Mouse (Mus musculus) liver, postnatal 0 days (tissue): ENCODE data around the gene Sphk1. TPM values are rescaled to one million over a fixed set of nuclear protein-coding genes. Genes with fewer than 3 reads are reported as not detected.
A peak's percentile ranks its signal among the peaks of the same experiment; 100 is the strongest.

Source experiments
- ATAC-seq: fragments of 200-750 bp; cut with Nextera tagmentation; 2 replicates; pipeline ENCODE4 v1.8.0; 2017; ENCODE audit warnings: mild to moderate bottlenecking, moderate library complexity
- DNase-seq: peaks from one replicate; pipeline ENCODE4 v3.0.0-alpha.2; 2016
- H3K27ac ChIP-seq: fragments of 300-500 bp; sonication (generic); 2 replicates; pipeline ENCODE4 v1.5.1; 2014; ENCODE audit warnings: antibody characterized with exemption, moderate library complexity, mild to moderate bottlenecking, low read depth
- H3K27me3 ChIP-seq: fragments of 300-500 bp; sonication (generic); 2 replicates; pipeline ENCODE4 v1.6.1; 2014; ENCODE audit warnings: low read length, control low read depth, mixed read lengths; ENCODE audit not compliant: insufficient read depth
- H3K36me3 ChIP-seq: fragments of 300-500 bp; sonication (generic); replicated peaks from 2 replicates; pipeline ENCODE4 v1.6.1; 2014; ENCODE audit warnings: mild to moderate bottlenecking, control low read depth, low read length, moderate library complexity, mixed read lengths; ENCODE audit not compliant: insufficient read depth
- H3K4me1 ChIP-seq: fragments of 300-500 bp; sonication (generic); 2 replicates; pipeline ENCODE4 v1.6.1; 2014; ENCODE audit warnings: antibody characterized with exemption, mild to moderate bottlenecking, control low read depth; ENCODE audit not compliant: insufficient read depth
- H3K4me2 ChIP-seq: fragments of 300-500 bp; sonication (generic); 2 replicates; pipeline ENCODE4 v1.6.1; 2014; ENCODE audit warnings: low read depth, mild to moderate bottlenecking, low read length, moderate library complexity, mixed read lengths
- H3K4me3 ChIP-seq: fragments of 300-500 bp; sonication (generic); 2 replicates; pipeline ENCODE4 v1.5.1; 2014; ENCODE audit warnings: low read depth, low read length
- H3K9ac ChIP-seq: fragments of 300-500 bp; sonication (generic); replicated peaks from 2 replicates; pipeline ENCODE4 v1.6.1; 2014; ENCODE audit warnings: mild to moderate bottlenecking, moderate library complexity
- H3K9me3 ChIP-seq: fragments of 300-500 bp; sonication (generic); 2 replicates; pipeline ENCODE4 v1.6.1; 2016; ENCODE audit warnings: mild to moderate bottlenecking, control low read depth, low read length, mixed read lengths
- CTCF ChIP-seq: sonication (generic); IDR thresholded peaks from 2 replicates; pipeline ENCODE4 v1.5.1; 2016; ENCODE audit warnings: antibody characterized with exemption, low read depth
- EP300 ChIP-seq: IDR thresholded peaks from 2 replicates; pipeline ENCODE4 v1.6.1; 2016; ENCODE audit warnings: antibody characterized with exemption, low read depth, mild to moderate bottlenecking
- WGBS: fragments of 180-500 bp; shearing (Covaris S2); extraction: QIAGEN DNeasy Blood & Tissue Kit; methylation state at CpG from one replicate; pipeline ENCODE4 v1.1.7; 2014; ENCODE audit not compliant: insufficient replicate concordance; 5-methylcytosine and 5-hydroxymethylcytosine counted together
- polyA plus RNA-seq: library from polyadenylated mRNA; unstranded; fragments of >200 nt; fragmentation: Nextera tagmentation; extraction: Ambion mirVana; gene quantifications from 2 replicates; pipeline ENCODE4 v1.2.1, GENCODE M21; 2015

Gene Sphk1
- polyA plus RNA-seq, 1 experiment from 2014 or later = 17.4 TPM

- peak overlapping the region; percentile 80 for H3K27ac ChIP-seq
- TF ChIP-seq CTCF (no peak), EP300 (peak; percentile 64)
- peaks cover 10% of the 10 kb centered on the region for H3K4me1 ChIP-seq
- no peak overlapping the region for H3K9ac ChIP-seq
- ATAC-seq = no peak
- WGBS = 46% methylated on average over 5 of the region's 5 CpGs
- H3K4me2 ChIP-seq = 0 out of 2 replicates have a peak overlapping the region, but pooled peaks have one; percentile 42
- DNase-seq = no peak
- no peaks in the 10 kb centered on the region for H3K27me3 ChIP-seq
- H3K36me3 ChIP-seq = no peaks in the 10 kb centered on the region
- H3K9me3 ChIP-seq = no peaks in the 10 kb centered on the region
- H3K4me3 ChIP-seq = no peak overlapping the region
These were observed 25.2 kb upstream of the Sphk1 start for GRCm38 (mm10) chr11:116505573-116505972.

GRCm38 (mm10) chr11:116506151-116506875 lies 24.4 kb upstream of the Sphk1 start:
- peak; percentile 92 for ATAC-seq
- H3K4me2 ChIP-seq = peak overlapping the region; percentile 42

GRCm38 (mm10) chr11:116508689-116509088 lies 22.0 kb upstream of the Sphk1 start:
- Histone ChIP-seq H3K27ac (no peak overlapping the region), H3K27me3 (no peaks in the 10 kb centered on the region), H3K36me3 (no peaks in the 10 kb centered on the region), H3K9ac (no peak overlapping the region), H3K9me3 (no peaks in the 10 kb centered on the region; the same call in 1 of the 2 replicates), H3K4me1 (peaks cover 14% of the 10 kb centered on the region), H3K4me3 (no peak overlapping the region), H3K4me2 (no peak overlapping the region)
- TF ChIP-seq CTCF = no peak
- no peak for TF ChIP-seq EP300
- ATAC-seq (no peak), DNase-seq (no peak)
- 85% methylated on average over 2 of the region's 2 CpGs for whole genome bisulfite sequencing

More at GRCm38 (mm10) chr11:116506151-116506875, 24.4 kb upstream of the Sphk1 start:
- no peak for DNase-seq
- no peaks in the 10 kb centered on the region for H3K27me3 ChIP-seq
- H3K4me1 ChIP-seq = peaks cover 12% of the 10 kb centered on the region
- H3K9me3 ChIP-seq = no peaks in the 10 kb centered on the region; the same call in 1 of the 2 replicates
- 0 out of 2 replicates have a peak overlapping the region, but pooled peaks have one; percentile 41 for H3K9ac ChIP-seq
- no peaks in the 10 kb centered on the region for H3K36me3 ChIP-seq
- 58% methylated on average over 17 of the region's 17 CpGs for WGBS
- no peak overlapping the region for H3K4me3 ChIP-seq
- TF ChIP-seq EP300 (peak; percentile 96), CTCF (no peak)
- H3K27ac ChIP-seq = peak overlapping the region; percentile 80

GRCm38 (mm10) chr11:116511301-116511868 lies 19.3 kb upstream of the Sphk1 start:
- H3K27me3 ChIP-seq = 0 out of 2 replicates have a peak, but pooled peaks cover 7% of the 10 kb centered on the region
- no peaks in the 10 kb centered on the region; the same call in 1 of the 2 replicates for H3K9me3 ChIP-seq
- H3K36me3 ChIP-seq = no peaks in the 10 kb centered on the region
- H3K4me1 ChIP-seq = peaks cover 7% of the 10 kb centered on the region
- ATAC-seq = peak; percentile 44; the same call in 1 of the 2 replicates
- DNase-seq = peak; percentile 64
- TF ChIP-seq CTCF (no peak), EP300 (no peak)
- WGBS = 51% methylated on average over 7 of the region's 7 CpGs
- H3K27ac ChIP-seq = no peak overlapping the region
- H3K4me2 ChIP-seq = no peak overlapping the region
- H3K4me3 ChIP-seq = no peak overlapping the region
- H3K9ac ChIP-seq = no peak overlapping the region

- 90% methylated on average over 7 of the region's 7 CpGs for WGBS
- no peak for DNase-seq
- Histone ChIP-seq H3K4me1 (peaks cover 4% of the 10 kb centered on the region), H3K4me2 (no peak overlapping the region), H3K27me3 (0 out of 2 replicates have a peak, but pooled peaks cover 7% of the 10 kb centered on the region), H3K9me3 (no peaks in the 10 kb centered on the region; the same call in 1 of the 2 replicates), H3K4me3 (no peak overlapping the region), H3K27ac (no peak overlapping the region), H3K36me3 (no peaks in the 10 kb centered on the region), H3K9ac (no peak overlapping the region)
- ATAC-seq = no peak
- no peak for TF ChIP-seq CTCF
- no peak for TF ChIP-seq EP300
These were observed 18.6 kb upstream of the Sphk1 start for GRCm38 (mm10) chr11:116512154-116512553.

- WGBS = 75% methylated on average over 6 of the region's 6 CpGs
- DNase-seq (no peak), ATAC-seq (no peak)
- H3K27ac ChIP-seq = no peak overlapping the region
- H3K9me3 ChIP-seq = no peaks in the 10 kb centered on the region; the same call in 1 of the 2 replicates
- no peak overlapping the region for H3K9ac ChIP-seq
- TF ChIP-seq EP300 (no peak), CTCF (no peak)
- no peaks in the 10 kb centered on the region for H3K36me3 ChIP-seq
- H3K4me2 ChIP-seq = no peak overlapping the region
- H3K4me1 ChIP-seq = peaks cover 4% of the 10 kb centered on the region
- 0 out of 2 replicates have a peak, but pooled peaks cover 7% of the 10 kb centered on the region for H3K27me3 ChIP-seq
- H3K4me3 ChIP-seq = no peak overlapping the region
These were observed 17.7 kb upstream of the Sphk1 start for GRCm38 (mm10) chr11:116512987-116513386.
